Mouse (Mus musculus) hindbrain, postnatal 0 days (tissue): ENCODE results near the gene Stx4a. TPM values are rescaled to one million over a fixed set of nuclear protein-coding genes. Genes with fewer than 3 reads are reported as not detected.

Experiments used
- ATAC-seq: fragments of 200-750 bp; cut with Nextera tagmentation; 2 replicates; pipeline ENCODE4 v1.8.0; 2017; ENCODE audit warnings: mild to moderate bottlenecking, moderate TSS enrichment, moderate library complexity
- DNase-seq: peaks from one replicate; pipeline ENCODE4 v3.0.0-alpha.2; 2015; ENCODE audit warnings: low spot score
- H3K27ac ChIP-seq: fragments of 300-500 bp; sonication (generic); 2 replicates; pipeline ENCODE4 v1.5.1; 2014; ENCODE audit warnings: mild to moderate bottlenecking
- H3K27me3 ChIP-seq: fragments of 300-500 bp; sonication (generic); 2 replicates; pipeline ENCODE4 v1.6.1; 2014; ENCODE audit warnings: low read length, mixed read lengths; ENCODE audit not compliant: insufficient read depth
- H3K36me3 ChIP-seq: fragments of 300-500 bp; sonication (generic); 2 replicates; pipeline ENCODE4 v1.6.1; 2014; ENCODE audit warnings: low read length, mixed read lengths; ENCODE audit not compliant: insufficient read depth
- H3K4me1 ChIP-seq: fragments of 300-500 bp; sonication (generic); 2 replicates; pipeline ENCODE4 v1.6.1; 2014; ENCODE audit warnings: antibody characterized with exemption, low read length, mixed read lengths; ENCODE audit not compliant: insufficient read depth
- H3K4me2 ChIP-seq: fragments of 300-500 bp; sonication (generic); 2 replicates; pipeline ENCODE4 v1.6.1; 2014; ENCODE audit warnings: low read depth, mild to moderate bottlenecking, low read length, moderate library complexity, mixed read lengths
- H3K4me3 ChIP-seq: fragments of 300-500 bp; sonication (generic); 2 replicates; pipeline ENCODE4 v1.5.1; 2014; ENCODE audit warnings: low read length
- H3K9ac ChIP-seq: fragments of 300-500 bp; sonication (generic); replicated peaks from 2 replicates; pipeline ENCODE4 v1.6.1; 2014; ENCODE audit warnings: mild to moderate bottlenecking, low read length, moderate library complexity, mixed read lengths
- H3K9me3 ChIP-seq: fragments of 300-500 bp; sonication (generic); 2 replicates; pipeline ENCODE4 v1.6.1; 2016; ENCODE audit warnings: low read length, mixed read lengths
- CTCF ChIP-seq: IDR thresholded peaks from 2 replicates; pipeline ENCODE4 v1.5.1; 2016; ENCODE audit warnings: antibody characterized with exemption, control low read depth, low read depth
- WGBS: fragments of 180-500 bp; shearing (Covaris S2); extraction: QIAGEN DNeasy Blood & Tissue Kit; methylation state at CpG from one replicate; pipeline ENCODE4 v1.1.7; 2014; 5-methylcytosine and 5-hydroxymethylcytosine counted together
- polyA plus RNA-seq: library from polyadenylated mRNA; unstranded; fragments of >200 nt; fragmentation: Nextera tagmentation; extraction: Ambion mirVana; gene quantifications from 2 replicates; pipeline ENCODE4 v1.2.1, GENCODE M21; 2015
- total RNA-seq: library from RNA; depleted of rRNA; stranded (reverse); fragments of >200 nt; gene quantifications from 2 replicates; pipeline ENCODE4 v1.2.3, GENCODE M21; 2014

The Stx4a gene
- total and polyA plus RNA-seq, 2 experiments from 2014 or later, result 4.0 to 28.4 TPM

DNA sequence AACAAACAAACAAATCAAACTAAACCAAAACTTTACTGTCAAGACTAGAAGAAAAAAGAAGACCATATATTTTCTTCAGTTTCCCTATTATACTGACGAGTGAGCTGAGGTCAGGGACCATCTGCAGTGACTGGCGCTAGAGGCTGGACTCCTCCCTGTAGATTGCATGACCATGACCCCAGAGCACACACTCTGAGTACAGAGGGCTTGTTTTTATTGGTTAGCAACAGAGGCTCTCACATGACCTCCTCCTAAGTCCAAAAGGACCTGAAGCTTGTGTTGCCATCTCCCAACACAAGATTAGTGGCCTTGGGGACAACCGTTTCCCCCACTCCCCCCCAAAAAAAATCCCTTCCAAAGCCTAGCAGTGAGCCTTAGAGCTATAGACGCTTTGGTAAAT is 10.3 kb upstream of the Stx4a start:
- ATAC-seq (no peak), DNase-seq (no peak)
- 78% methylated on average over 4 of the region's 4 CpGs for WGBS
- Histone ChIP-seq H3K27ac (no peak overlapping the region), H3K4me3 (no peak overlapping the region), H3K9ac (no peak overlapping the region), H3K4me1 (no peaks in the 10 kb centered on the region), H3K9me3 (no peaks in the 10 kb centered on the region), H3K4me2 (no peak overlapping the region), H3K27me3 (no peaks in the 10 kb centered on the region), H3K36me3 (peaks cover 34% of the 10 kb centered on the region)
- TF ChIP-seq CTCF, result no peak

DNA sequence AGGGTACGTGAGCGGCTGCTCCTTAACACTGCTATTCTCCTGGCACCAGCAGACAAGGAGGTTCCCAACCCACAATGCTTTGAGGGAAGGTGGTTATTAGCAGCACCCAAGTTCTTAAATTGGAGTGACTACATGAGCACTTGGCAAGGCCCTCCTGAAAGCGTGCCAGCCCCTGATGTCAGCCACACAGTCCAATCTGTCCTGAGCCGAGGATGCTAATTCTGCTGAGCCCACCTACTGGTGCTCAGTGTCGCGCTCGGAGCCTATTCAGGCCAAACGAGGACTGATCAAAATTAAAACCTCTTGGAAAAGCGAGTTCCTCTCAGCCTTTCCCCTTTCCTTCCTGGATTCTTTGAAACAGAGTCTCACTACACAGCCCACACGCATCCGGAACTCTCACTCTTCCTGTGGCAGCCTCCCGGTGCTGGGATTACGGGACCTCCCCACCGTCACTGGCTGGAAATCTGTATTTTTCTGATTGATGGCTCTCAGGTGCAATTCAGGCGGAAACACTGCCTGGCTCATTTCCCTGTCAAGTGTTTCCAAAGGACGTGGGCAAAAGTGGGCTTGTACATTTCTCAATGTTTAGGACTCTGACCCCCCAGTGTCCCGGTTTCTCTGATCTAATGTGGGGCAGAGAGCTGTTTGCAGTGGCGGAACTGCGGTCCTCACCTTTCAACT is 9.7 kb upstream of the Stx4a start:
- ATAC-seq (0 out of 2 replicates have a peak, but pooled peaks have one; percentile 44), DNase-seq (peak; percentile 61)
- Histone ChIP-seq H3K4me1 (no peaks in the 10 kb centered on the region), H3K27me3 (no peaks in the 10 kb centered on the region), H3K4me2 (no peak overlapping the region), H3K9ac (no peak overlapping the region), H3K27ac (no peak overlapping the region), H3K9me3 (no peaks in the 10 kb centered on the region), H3K4me3 (no peak overlapping the region), H3K36me3 (peaks cover 30% of the 10 kb centered on the region)
- WGBS, result 68% methylated on average over 19 of the region's 19 CpGs
- no peak for TF ChIP-seq CTCF

DNA sequence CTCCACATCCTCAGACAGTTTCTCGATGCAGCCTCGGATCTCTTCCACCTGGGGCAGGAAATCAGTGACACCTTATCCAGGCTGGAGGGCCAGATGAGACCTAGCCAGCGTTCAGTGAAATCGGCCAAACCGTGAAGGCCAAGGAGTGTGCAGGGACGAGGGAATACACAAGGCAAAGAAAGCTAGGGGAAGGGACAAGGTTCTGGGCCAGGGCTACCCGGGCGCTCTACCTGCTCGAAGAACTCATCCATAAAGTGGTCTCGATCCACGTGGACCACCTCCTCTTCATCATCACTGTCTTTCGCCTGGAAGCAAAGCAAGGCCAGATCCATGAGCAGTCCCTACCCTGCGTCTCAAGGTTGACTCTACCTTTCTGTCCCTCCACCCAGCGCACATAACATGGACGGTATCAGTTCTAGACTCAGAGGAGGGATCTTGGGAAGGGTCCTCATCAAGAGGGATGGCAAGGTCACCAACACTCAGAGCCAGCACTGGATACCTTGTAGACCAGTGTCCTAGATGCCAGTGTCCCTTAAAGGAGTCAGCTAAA is 8.9 kb upstream of the Stx4a start:
- Histone ChIP-seq H3K27ac (no peak overlapping the region), H3K4me3 (no peak overlapping the region), H3K4me2 (no peak overlapping the region), H3K4me1 (no peaks in the 10 kb centered on the region), H3K27me3 (no peaks in the 10 kb centered on the region), H3K9ac (no peak overlapping the region), H3K36me3 (peaks cover 22% of the 10 kb centered on the region), H3K9me3 (no peaks in the 10 kb centered on the region)
- no peak for DNase-seq
- 93% methylated on average over 15 of the region's 15 CpGs for WGBS
- no peak for TF ChIP-seq CTCF
- no peak for ATAC-seq

DNA sequence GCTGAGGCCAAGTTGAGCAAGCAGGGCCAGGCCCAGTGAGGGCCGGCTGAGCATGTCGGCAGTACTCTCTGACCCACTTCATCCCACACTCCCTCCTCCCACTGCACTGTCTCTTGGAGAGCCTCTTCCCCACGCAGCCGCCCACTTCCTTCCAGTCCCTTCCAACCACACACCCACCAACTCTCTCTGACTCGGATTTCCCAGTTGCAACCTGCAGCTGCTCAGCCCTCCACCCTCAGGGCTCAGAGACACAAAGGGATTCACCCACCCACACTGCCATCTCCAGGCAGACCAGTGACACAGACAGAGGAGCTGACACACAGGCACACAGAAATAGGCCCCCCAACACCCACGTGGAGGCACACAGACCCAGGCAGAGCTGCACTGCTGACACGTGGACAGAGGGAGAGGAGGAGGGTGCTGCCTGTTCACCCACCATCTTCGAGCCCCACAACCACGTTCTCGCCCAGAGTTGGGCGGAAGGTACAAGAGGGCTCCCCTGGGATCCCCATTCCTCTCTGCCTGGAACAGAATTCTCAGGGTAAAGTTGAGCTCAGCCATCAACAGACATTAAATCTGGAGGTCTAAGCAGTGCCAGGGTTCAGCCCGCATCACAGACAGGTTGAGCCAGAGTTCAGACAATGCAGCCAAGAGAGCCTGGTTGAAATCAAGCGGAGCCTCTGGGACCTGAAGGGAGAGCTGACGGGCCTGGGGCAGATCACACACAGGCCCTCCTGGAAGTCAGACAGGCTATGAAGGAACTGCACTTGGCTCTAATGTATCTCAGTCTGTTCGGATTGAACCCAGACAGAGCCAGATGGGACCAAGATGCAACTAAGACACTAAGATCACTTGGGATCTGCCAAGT is 7.9 kb upstream of the Stx4a start:
- Histone ChIP-seq H3K4me1 (no peaks in the 10 kb centered on the region), H3K27me3 (no peaks in the 10 kb centered on the region), H3K4me2 (no peak overlapping the region), H3K27ac (no peak overlapping the region), H3K36me3 (peaks cover 17% of the 10 kb centered on the region), H3K9me3 (no peaks in the 10 kb centered on the region), H3K9ac (0 out of 2 replicates have a peak overlapping the region, but pooled peaks have one; percentile 21), H3K4me3 (no peak overlapping the region)
- DNase-seq (peak; percentile 15), ATAC-seq (0 out of 2 replicates have a peak, but pooled peaks have one; percentile 24)
- peak; percentile 48 for TF ChIP-seq CTCF
- WGBS, result 66% methylated on average over 15 of the region's 15 CpGs

DNA sequence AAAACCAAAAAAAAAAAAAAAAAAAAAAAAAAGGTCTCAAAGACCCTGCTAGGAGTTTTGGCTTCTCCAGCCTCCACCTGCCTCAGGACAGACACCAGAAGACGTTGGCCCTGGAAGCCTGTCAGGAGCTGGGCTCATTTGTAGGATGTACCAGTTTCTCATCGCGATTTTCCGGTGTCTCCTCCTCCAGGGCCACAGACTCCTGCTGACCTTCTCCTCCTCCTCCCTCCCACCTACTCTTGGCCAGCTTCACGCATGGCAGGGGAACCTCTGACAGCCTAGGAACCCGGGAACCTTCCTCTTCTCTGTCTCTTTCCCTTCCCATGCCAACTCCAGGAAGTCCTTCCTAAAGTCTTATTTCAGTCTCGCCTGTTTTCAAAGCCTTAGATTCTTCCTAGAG is 7.0 kb upstream of the Stx4a start:
- Histone ChIP-seq H3K27ac (no peak overlapping the region), H3K9ac (no peak overlapping the region), H3K4me3 (no peak overlapping the region), H3K27me3 (no peaks in the 10 kb centered on the region), H3K4me2 (no peak overlapping the region), H3K9me3 (no peaks in the 10 kb centered on the region), H3K36me3 (peaks cover 17% of the 10 kb centered on the region), H3K4me1 (no peaks in the 10 kb centered on the region)
- no peak for TF ChIP-seq CTCF
- no peak for DNase-seq
- WGBS, result 70% methylated on average over 7 of the region's 7 CpGs
- ATAC-seq, result no peak

DNA sequence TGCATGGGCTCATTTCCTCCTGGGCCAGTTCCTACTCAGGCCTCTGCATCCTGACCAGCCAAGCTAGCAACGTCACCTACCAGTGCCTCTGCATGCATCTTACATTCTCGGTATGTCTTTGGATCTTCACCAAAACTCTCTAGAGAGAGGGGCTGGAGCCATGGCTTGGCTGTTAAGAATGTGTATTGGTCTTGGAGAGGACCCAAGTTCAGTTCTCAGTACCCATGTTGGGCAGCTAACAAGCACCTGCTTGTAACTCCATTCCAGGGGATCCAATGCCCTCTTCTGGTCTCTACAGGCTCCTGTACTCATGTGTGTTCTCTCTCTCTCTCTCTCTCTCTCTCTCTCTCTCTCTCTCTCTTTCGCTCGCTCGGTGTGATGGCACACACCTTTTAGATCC is 6.3 kb upstream of the Stx4a start:
- no peak overlapping the region for H3K4me3 ChIP-seq
- TF ChIP-seq CTCF, result no peak
- WGBS, result 81% methylated on average over 5 of the region's 5 CpGs
- H3K4me1 ChIP-seq, result 0 out of 2 replicates have a peak, but pooled peaks cover under 1% of the 10 kb centered on the region
- no peak overlapping the region for H3K27ac ChIP-seq
- no peak overlapping the region for H3K9ac ChIP-seq
- no peak for DNase-seq
- no peaks in the 10 kb centered on the region for H3K27me3 ChIP-seq
- no peaks in the 10 kb centered on the region for H3K9me3 ChIP-seq
- H3K4me2 ChIP-seq, result no peak overlapping the region
- no peak for ATAC-seq
- peaks cover 10% of the 10 kb centered on the region for H3K36me3 ChIP-seq
